9 mouse cellular contexts compared by ENCODE assay signal in the genomic region with DNA sequence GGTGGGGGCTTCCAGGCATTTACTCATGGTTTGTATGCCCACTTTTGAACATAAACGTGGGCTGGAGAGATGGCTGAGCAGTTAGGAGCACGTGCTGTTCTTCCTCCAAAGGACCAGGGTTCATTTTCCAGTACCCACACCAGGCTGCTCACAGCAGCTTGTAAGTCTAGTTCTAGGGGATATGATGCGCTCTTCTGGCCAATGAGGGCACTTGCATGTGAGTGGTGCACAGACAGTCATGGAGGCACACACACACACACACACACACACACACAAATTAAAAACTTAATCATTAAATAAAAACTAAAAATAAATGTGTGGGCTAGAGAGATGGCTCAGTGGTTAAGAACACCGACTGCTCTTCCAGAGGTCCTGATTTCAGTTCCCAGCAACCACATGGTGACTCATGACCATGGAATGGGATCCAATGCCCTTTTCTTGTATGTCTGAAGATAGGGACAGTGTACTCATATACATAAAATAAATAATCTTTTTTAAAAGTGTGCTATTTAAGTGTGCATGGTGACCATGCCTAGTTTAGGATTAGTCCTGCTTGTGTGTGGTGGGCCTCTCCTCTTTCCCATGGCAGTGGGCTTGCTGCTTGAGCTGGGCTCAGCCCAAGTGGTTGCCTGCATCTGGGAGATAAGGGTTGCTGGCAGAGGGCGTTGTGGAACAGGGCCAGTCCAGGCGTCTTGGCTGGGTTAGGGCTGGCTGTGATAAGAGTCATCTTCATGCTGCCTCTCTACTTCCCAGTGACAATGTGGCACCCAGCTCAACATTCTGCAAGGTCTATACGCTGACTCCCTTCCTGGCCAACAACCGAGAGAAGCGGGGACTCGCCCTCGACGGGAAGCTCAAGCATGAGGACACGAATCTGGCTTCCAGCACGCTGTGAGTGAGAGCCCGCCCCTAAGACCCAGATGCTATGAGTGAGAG. TPM values are rescaled to one million over a fixed set of nuclear protein-coding genes. Genes with fewer than 3 reads are reported as not detected.
DNase-seq lines count a peak whose midpoint lies in the region; ATAC-seq lines count a peak whose summit lies in the region.
"Had no signal": no experiment of that assay in that cellular context is flagged by ENCODE, and none has a peak within 500 bp of the region (broad histone marks: within the 10 kb centered on the region; RNA-seq: fewer than 3 reads in every experiment).

No protein-coding gene starts in this region.

- peak; percentile 44; the same call in 1 of the 2 replicates for ATAC-seq in lung, embryonic 15.5 days (ENCODE audit: borderline replicate concordance, extremely low read depth, low FRiP score, low TSS enrichment)

- WGBS in lung, embryonic 15.5 days: 71% methylated on average over 15 of the region's 15 CpGs

- peaks cover 5% of the 10 kb centered on the region; the same call in 1 of the 2 replicates for H3K4me1 ChIP-seq in lung, embryonic 15.5 days

- DNase-seq in lung, postnatal 25 days (ENCODE audit: low spot score): no peak
- DNase-seq in c-Kit-positive CD71-negative TER-119-negative erythroid progenitor cells, embryonic 14.5 days (ENCODE audit: low read depth): peak; percentile 53
- DNase-seq in heart, postnatal 4 days: peak; percentile 37
- peak; percentile 70 to 84 for DNase-seq in spleen, postnatal 36 days (ENCODE audit: low spot score in 2 of 2)
- DNase-seq in thymus, postnatal 36 days: no peak
- no peak for DNase-seq in left cerebral cortex, adult 18-20 months (ENCODE audit: low spot score in 2 of 2)
- DNase-seq: gastrocnemius, postnatal 14 days had no signal

- no peaks in the 10 kb centered on the region for H3K27me3 ChIP-seq in lung, embryonic 15.5 days

- no peak overlapping the region for H3K4me3 ChIP-seq in lung, embryonic 15.5 days

- no peak overlapping the region for H3K27ac ChIP-seq in lung, embryonic 15.5 days
- H3K27ac ChIP-seq: macrophage had no signal

- no peaks in the 10 kb centered on the region for H3K9me3 ChIP-seq in lung, embryonic 15.5 days

- H3K4me2 ChIP-seq in lung, embryonic 15.5 days: no peak overlapping the region

- H3K9ac ChIP-seq in lung, embryonic 15.5 days: no peak overlapping the region

- peaks cover 54% of the 10 kb centered on the region for H3K36me3 ChIP-seq in lung, embryonic 15.5 days

RNA-seq across cellular contexts. Expression of gene Tpbgl, which starts 32.8 kb away (rescaled TPM):
- 0.89 and 1.1 TPM in 2 replicates for polyA plus RNA-seq in lung, embryonic 15.5 days (2015; fragmentation: Nextera tagmentation; extraction: Ambion mirVana)
- 1 to 10 TPM; 3.4 to 4.7 TPM for total RNA-seq in heart, postnatal 4 days (2021)
- 1 to 10 TPM; 3.8 to 4.8 TPM for total RNA-seq in left cerebral cortex, adult 18-20 months (2021)

RNA-seq across cellular contexts. Expression of gene Arrb1, which starts 58.9 kb away (rescaled TPM):
- polyA plus RNA-seq in lung, embryonic 15.5 days (2015; fragmentation: Nextera tagmentation; extraction: Ambion mirVana): 16.1 and 17.5 TPM in 2 replicates
- total RNA-seq in heart, postnatal 4 days (2021): 10 to 100 TPM; 31.0 to 32.5 TPM
- 100 to 1,000 TPM; 177 to 179 TPM for total RNA-seq in left cerebral cortex, adult 18-20 months (2021)

Comparison
In these comparisons a context has a peak if more than half of its experiments do, and no peak if none do; other contexts are left out.
1. DNase-seq: peak in c-Kit-positive CD71-negative TER-119-negative erythroid progenitor cells, embryonic 14.5 days (single experiment), heart, postnatal 4 days (single experiment) and spleen, postnatal 36 days (2 of 2); none in lung, postnatal 25 days (single experiment), thymus, postnatal 36 days (0 of 2) and left cerebral cortex, adult 18-20 months (0 of 2).
2. RNA of gene Arrb1, which starts 58.9 kb away (total RNA-seq): 177 to 179 TPM in left cerebral cortex, adult 18-20 months; 31.0 to 32.5 TPM in heart, postnatal 4 days; every median in the first group is over 4 times any median in the second.